ENCODE assay signal across 8 mouse cellular contexts in genomic region chr4:97920287-97921079, GRCm38 (mm10).
A peak's percentile ranks its signal among the peaks of the same experiment; 100 is the strongest.
DNase-seq lines count a peak whose midpoint lies in the region; ATAC-seq and TF ChIP-seq lines count a peak whose summit lies in the region.

No protein-coding gene starts in this region.

- ATAC-seq in cerebellum, adult (ENCODE audit: insufficient number of reproducible peaks, low FRiP score, low TSS enrichment), result peak; percentile 83
- ATAC-seq in limb, embryonic 14.5 days (ENCODE audit: low FRiP score, low read depth), result no peak
- ATAC-seq in stomach, embryonic 16.5 days (ENCODE audit: insufficient read depth, low FRiP score), result no peak

- no peak overlapping the region; the same call in 1 of the 2 replicates for H3K9ac ChIP-seq in limb, embryonic 14.5 days (ENCODE audit: low read depth, low read length, severe bottlenecking)
- H3K9ac ChIP-seq in stomach, embryonic 16.5 days (ENCODE audit: low read length), result peak overlapping the region; percentile 57

- intact Hi-C loops in heart, postnatal 14 days (cut with DNase I), result loop anchor here (5.0 kb wide), 2 partner anchors 143 to 187 kb away; partner anchors contain the start of gene E130114P18Rik

- 52% methylated on average over 10 of the region's 10 CpGs for WGBS in limb, embryonic 14.5 days
- WGBS in stomach, embryonic 16.5 days, result 49% methylated on average over 10 of the region's 10 CpGs

- DNase-seq in cerebellum, postnatal 4 days (ENCODE audit: low spot score in 2 of 2), result no peak
- peak; percentile 75 for DNase-seq in adrenal gland, adult 2 months
- peak; percentile 53 to 58 for DNase-seq in heart, postnatal 14 days
- DNase-seq in limb, embryonic 14.5 days (ENCODE audit: low spot score), result no peak
- DNase-seq in thymus, postnatal 36 days, result no peak

- no peak for TF ChIP-seq CTCF in embryonic fibroblast, embryonic 13.5 days (IDR thresholded peaks at IDR 0.05; ENCODE audit: borderline replicate concordance, insufficient read depth, low read length)

- no peaks in the 10 kb centered on the region for H3K27me3 ChIP-seq in limb, embryonic 14.5 days (ENCODE audit: control insufficient read depth, insufficient read depth, low read length)
- H3K27me3 ChIP-seq in stomach, embryonic 16.5 days (ENCODE audit: control insufficient read depth, insufficient read depth, low read length), result no peaks in the 10 kb centered on the region

- no peak for TF ChIP-seq POLR2A in embryonic fibroblast, embryonic 13.5 days (IDR thresholded peaks at IDR 0.05; ENCODE audit: low read depth, low read length)
- no peak for TF ChIP-seq POLR2A in limb, embryonic 14.5 days (IDR thresholded peaks at IDR 0.05; ENCODE audit: borderline replicate concordance, extremely low read depth, insufficient read depth, insufficient read length)

- H3K36me3 ChIP-seq in limb, embryonic 14.5 days (ENCODE audit: control insufficient read depth, insufficient read depth, low read length), result no peaks in the 10 kb centered on the region
- H3K36me3 ChIP-seq in stomach, embryonic 16.5 days (ENCODE audit: control insufficient read depth, insufficient read depth, low read length), result no peaks in the 10 kb centered on the region

- no peak overlapping the region for H3K4me3 ChIP-seq in embryonic fibroblast, embryonic 13.5 days (ENCODE audit: insufficient read depth, low read length)
- H3K4me3 ChIP-seq in limb, embryonic 14.5 days (replicated peaks; ENCODE audit: low read length), result no peak overlapping the region
- H3K4me3 ChIP-seq in stomach, embryonic 16.5 days (replicated peaks; ENCODE audit: low read length), result no peak overlapping the region

- peaks cover 4% of the 10 kb centered on the region; the same call in 1 of the 2 replicates for H3K4me1 ChIP-seq in embryonic fibroblast, embryonic 13.5 days (ENCODE audit: control insufficient read depth, insufficient read depth, low read length)
- peaks cover 31% of the 10 kb centered on the region for H3K4me1 ChIP-seq in limb, embryonic 14.5 days (ENCODE audit: control insufficient read depth, insufficient read depth, low read length)
- H3K4me1 ChIP-seq in stomach, embryonic 16.5 days (ENCODE audit: control insufficient read depth, insufficient read depth, low read length), result peaks cover 17% of the 10 kb centered on the region; the same call in 1 of the 2 replicates

- no peaks in the 10 kb centered on the region for H3K9me3 ChIP-seq in limb, embryonic 14.5 days (ENCODE audit: control insufficient read depth, low read length)
- H3K9me3 ChIP-seq in stomach, embryonic 16.5 days (replicated peaks; ENCODE audit: control insufficient read depth, low read length), result no peaks in the 10 kb centered on the region

- peak overlapping the region; percentile 1 for H3K27ac ChIP-seq in embryonic fibroblast, embryonic 13.5 days (ENCODE audit: insufficient read depth, low read length)
- peak overlapping the region; percentile 55; the same call in 1 of the 2 replicates for H3K27ac ChIP-seq in limb, embryonic 14.5 days (replicated peaks; ENCODE audit: low read depth, low read length)
- peak overlapping the region; percentile 76 for H3K27ac ChIP-seq in stomach, embryonic 16.5 days (ENCODE audit: low read length)

- no peak overlapping the region; the same call in 1 of the 2 replicates for H3K4me2 ChIP-seq in limb, embryonic 14.5 days (replicated peaks; ENCODE audit: low read depth, low read length, severe bottlenecking)
- peak overlapping the region; percentile 43 for H3K4me2 ChIP-seq in stomach, embryonic 16.5 days (ENCODE audit: low read depth, low read length)

Comparison
In these comparisons a context has a peak if more than half of its experiments do, and no peak if none do; other contexts are left out.
1. DNase-seq: peak in adrenal gland, adult 2 months (single experiment) and heart, postnatal 14 days (2 of 2); none in cerebellum, postnatal 4 days (0 of 2), limb, embryonic 14.5 days (single experiment) and thymus, postnatal 36 days (0 of 2).
2. H3K27ac ChIP-seq: peak in every context shown above with its lines; median percentile 76 in stomach, embryonic 16.5 days; 55 in limb, embryonic 14.5 days; 1 in embryonic fibroblast, embryonic 13.5 days.